Mouse (Mus musculus) ES-E14 (cell line): Measurements from ENCODE around the gene Gng8.

ENCODE experiments used
- CHD2 ChIP-seq: IDR thresholded peaks from 2 replicates; pipeline ENCODE4 v1.6.1; 2014; ENCODE audit warnings: mild to moderate bottlenecking, low read depth, low read length, inconsistent platforms
- MAFK ChIP-seq: IDR thresholded peaks from 2 replicates; pipeline ENCODE4 v1.6.1; 2014; ENCODE audit warnings: mild to moderate bottlenecking, low read depth, low read length, inconsistent platforms; ENCODE audit not compliant: insufficient read depth
- ZNF384 ChIP-seq: IDR thresholded peaks from 2 replicates; pipeline ENCODE4 v1.6.1; 2012; ENCODE audit warnings: low read depth, low read length, inconsistent platforms

- TF ChIP-seq ZNF384 (no peak), MAFK (no peak), CHD2 (no peak)
These were observed 15.6 kb upstream of the Gng8 start for GRCm38 (mm10) chr7:16876006-16876405.
